Mouse (Mus musculus) intestine, embryonic 16.5 days (tissue): ENCODE results near the gene Tspyl4. TPM values are rescaled to one million over a fixed set of nuclear protein-coding genes. Genes with fewer than 3 reads are reported as not detected.

Experiments
- polyA plus RNA-seq: library from polyadenylated mRNA; unstranded; fragments of >200 nt; fragmentation: Nextera tagmentation; extraction: Ambion mirVana; gene quantifications from 2 replicates; pipeline ENCODE4 v1.2.1, GENCODE M21; 2015

Gene Tspyl4
- polyA plus RNA-seq, 1 experiment from 2014 or later, result 13.6 TPM

Other genes with a start within 250 kb of the Tspyl4 start
- 0.94 and 1.1 TPM in 2 replicates for gene Calhm5, start 200.9 kb upstream of the Tspyl4 start, polyA plus RNA-seq
- gene Calhm6, start 169.5 kb upstream of the Tspyl4 start, polyA plus RNA-seq, result 1.4 and 1.7 TPM in 2 replicates
- 13.6 and 14.8 TPM in 2 replicates for gene Dse, start 89.7 kb upstream of the Tspyl4 start, polyA plus RNA-seq
- gene Tspyl1, start 15.3 kb upstream of the Tspyl4 start, polyA plus RNA-seq, result 49.2 and 51.2 TPM in 2 replicates
- 0.06 and 0.11 TPM in 2 replicates for gene Col10a1, start 92.5 kb downstream of the Tspyl4 start, polyA plus RNA-seq
- 12.5 and 13.4 TPM in 2 replicates for gene Nt5dc1, start 121.1 kb downstream of the Tspyl4 start, polyA plus RNA-seq
- gene Frk, start 186.0 kb downstream of the Tspyl4 start, polyA plus RNA-seq, result 21.9 and 26.1 TPM in 2 replicates